Mouse (Mus musculus): ENCODE measurements around the gene Dnah8. TPM values are rescaled to one million over a fixed set of nuclear protein-coding genes. Genes with fewer than 3 reads are reported as not detected.

Gene Dnah8
- total and polyA plus RNA-seq, 3 experiments = 15.4 to 143 (median 19.5) TPM

DNA sequence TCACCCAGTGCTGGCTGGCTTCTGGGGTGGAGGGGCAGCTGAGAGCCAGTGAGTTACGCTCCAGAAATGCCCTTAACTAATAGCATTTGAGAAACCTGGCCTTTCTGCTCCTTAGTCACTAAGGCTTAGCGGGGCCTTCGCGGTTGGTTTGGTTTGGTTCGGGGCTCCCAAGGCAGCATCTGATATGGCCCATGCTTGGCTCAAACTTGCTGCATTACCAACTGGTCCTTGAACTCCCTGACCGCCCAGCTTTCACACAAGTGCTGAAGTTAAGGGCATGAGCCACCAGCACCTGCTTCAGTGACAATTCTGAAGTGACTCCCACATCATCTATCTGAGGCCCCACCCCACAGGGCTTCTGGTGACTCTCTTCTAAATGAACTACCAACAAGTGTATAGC is 19.9 kb upstream of the Dnah8 start:
- H3K4me1 ChIP-seq (ENCODE audit: control insufficient read depth in 1 of 2, insufficient read depth in 2 of 2, low read length in 2 of 2) = peaks cover 5 to 12% of the 10 kb centered on the region in 2 experiments
- H3K27me3 ChIP-seq (ENCODE audit: control insufficient read depth in 1 of 2, insufficient read depth in 2 of 2, low read length in 2 of 2) = no peaks in the 10 kb centered on the region
- H3K27ac ChIP-seq (ENCODE audit: control insufficient read depth, low read depth, low read length) = no peak overlapping the region
- DNase-seq (ENCODE audit: low read depth, low spot score) = no peak
- H3K79me2 ChIP-seq (ENCODE audit: control insufficient read depth, insufficient read depth, low read length, poor library complexity) = peaks cover 37% of the 10 kb centered on the region
- no peak overlapping the region for H3K4me3 ChIP-seq (ENCODE audit: control insufficient read depth in 1 of 2, insufficient read depth in 1 of 2, low read depth in 2 of 2, low read length in 2 of 2)
- TF ChIP-seq MXI1 (IDR thresholded peaks at IDR 0.05; ENCODE audit: low read depth, low read length) = no peak
- TF ChIP-seq CTCF (IDR thresholded peaks at IDR 0.05 in 2 of 3, conservative IDR thresholded peaks at IDR 0.05 in 1 of 3; ENCODE audit: control insufficient read depth in 1 of 3, insufficient read depth in 1 of 3, low read depth in 2 of 3, low read length in 3 of 3, poor library complexity in 1 of 3, severe bottlenecking in 1 of 3) = no peak
- no peak for TF ChIP-seq MYC (IDR thresholded peaks at IDR 0.05; ENCODE audit: low read depth, low read length)
- no peak for TF ChIP-seq TCF12 (IDR thresholded peaks at IDR 0.05; ENCODE audit: low read depth, low read length)
- no peak for TF ChIP-seq KAT2A (conservative IDR thresholded peaks at IDR 0.05; ENCODE audit: low read depth, low read length)
- TF ChIP-seq POLR2AphosphoS2 (IDR thresholded peaks at IDR 0.05; ENCODE audit: low read length) = no peak; the same call in 1 of the 2 replicates
- TF ChIP-seq ETS1 (IDR thresholded peaks at IDR 0.05; ENCODE audit: low read depth, low read length) = no peak
- TF ChIP-seq SMC3 (IDR thresholded peaks at IDR 0.05; ENCODE audit: low read depth, low read length) = no peak
- TF ChIP-seq NRF1 (IDR thresholded peaks at IDR 0.05; ENCODE audit: insufficient read depth, low read depth, low read length, poor library complexity, severe bottlenecking) = no peak
- no peak for TF ChIP-seq ZC3H11A (IDR thresholded peaks at IDR 0.05; ENCODE audit: low read depth, low read length)
- TF ChIP-seq POLR2AphosphoS5 (IDR thresholded peaks at IDR 0.05; ENCODE audit: borderline replicate concordance, low read depth, low read length) = no peak
- no peak for TF ChIP-seq CHD2 (IDR thresholded peaks at IDR 0.05; ENCODE audit: low read length)
- no peak for TF ChIP-seq RAD21 (IDR thresholded peaks at IDR 0.05; ENCODE audit: low read depth, low read length)
- no peak for TF ChIP-seq BHLHE40 (IDR thresholded peaks at IDR 0.05; ENCODE audit: borderline replicate concordance, low read depth, low read length)
- no peak for TF ChIP-seq TBP (IDR thresholded peaks at IDR 0.05; ENCODE audit: low read depth, low read length)
- TF ChIP-seq ZKSCAN1 (IDR thresholded peaks at IDR 0.05; ENCODE audit: low read depth, low read length) = no peak
- no peak for TF ChIP-seq ZMIZ1 (IDR thresholded peaks at IDR 0.05; ENCODE audit: low read depth, low read length)
- no peak overlapping the region for H3K9ac ChIP-seq (ENCODE audit: control insufficient read depth, low read depth, low read length, poor library complexity, severe bottlenecking)
- H3K36me3 ChIP-seq (ENCODE audit: control insufficient read depth in 1 of 2, insufficient read depth in 2 of 2, low read length in 2 of 2) = peaks cover 17 to 41% of the 10 kb centered on the region in 2 experiments
- no peaks in the 10 kb centered on the region for H3K9me3 ChIP-seq (replicated peaks; ENCODE audit: insufficient read depth, low read length)

- H3K27me3 ChIP-seq (ENCODE audit: control insufficient read depth in 1 of 2, insufficient read depth in 2 of 2, low read length in 2 of 2) = no peaks in the 10 kb centered on the region
- H3K4me3 ChIP-seq (ENCODE audit: control insufficient read depth in 1 of 2, insufficient read depth in 1 of 2, low read depth in 2 of 2, low read length in 2 of 2) = no peak overlapping the region
- peaks cover 37% of the 10 kb centered on the region for H3K79me2 ChIP-seq (ENCODE audit: control insufficient read depth, insufficient read depth, low read length, poor library complexity)
- H3K4me1 ChIP-seq (ENCODE audit: control insufficient read depth in 1 of 2, insufficient read depth in 2 of 2, low read length in 2 of 2) = peaks cover 5 to 12% of the 10 kb centered on the region in 2 experiments
- no peak overlapping the region for H3K27ac ChIP-seq (ENCODE audit: control insufficient read depth, low read depth, low read length)
- H3K9ac ChIP-seq (ENCODE audit: control insufficient read depth, low read depth, low read length, poor library complexity, severe bottlenecking) = no peak overlapping the region
- TF ChIP-seq GATA1 (IDR thresholded peaks at IDR 0.05; ENCODE audit: low read depth, low read length) = no peak
- TF ChIP-seq POLR2A (IDR thresholded peaks at IDR 0.05; ENCODE audit: control insufficient read depth in 1 of 2, insufficient read depth in 1 of 2, low read depth in 1 of 2, low read length in 2 of 2, poor library complexity in 1 of 2) = no peak
- TF ChIP-seq USF2 (IDR thresholded peaks at IDR 0.05; ENCODE audit: borderline replicate concordance in 1 of 2, insufficient read depth in 1 of 2, low read depth in 1 of 2, low read length in 2 of 2) = no peak
- TF ChIP-seq RAD21 (IDR thresholded peaks at IDR 0.05; ENCODE audit: low read depth, low read length) = no peak
- no peak for TF ChIP-seq POLR2AphosphoS2 (IDR thresholded peaks at IDR 0.05; ENCODE audit: low read length)
- no peak for TF ChIP-seq EP300 (IDR thresholded peaks at IDR 0.05; ENCODE audit: low read depth in 1 of 2, low read length in 2 of 2)
- TF ChIP-seq GABPA (IDR thresholded peaks at IDR 0.05; ENCODE audit: low read depth, low read length) = no peak
- TF ChIP-seq TBP (IDR thresholded peaks at IDR 0.05; ENCODE audit: low read depth, low read length) = no peak
- no peak for TF ChIP-seq ELF1 (IDR thresholded peaks at IDR 0.05; ENCODE audit: low read depth, low read length)
- no peak for TF ChIP-seq MYC (IDR thresholded peaks at IDR 0.05; ENCODE audit: low read depth, low read length)
- no peak for TF ChIP-seq CTCF (IDR thresholded peaks at IDR 0.05 in 2 of 3, conservative IDR thresholded peaks at IDR 0.05 in 1 of 3; ENCODE audit: control insufficient read depth in 1 of 3, insufficient read depth in 1 of 3, low read depth in 2 of 3, low read length in 3 of 3, poor library complexity in 1 of 3, severe bottlenecking in 1 of 3)
- TF ChIP-seq KAT2A (conservative IDR thresholded peaks at IDR 0.05; ENCODE audit: low read depth, low read length) = no peak
- TF ChIP-seq ZMIZ1 (IDR thresholded peaks at IDR 0.05; ENCODE audit: low read depth, low read length) = no peak
- DNase-seq (ENCODE audit: low read depth, low spot score) = no peak
- no peaks in the 10 kb centered on the region for H3K9me3 ChIP-seq (replicated peaks; ENCODE audit: insufficient read depth, low read length)
- peaks cover 17 to 37% of the 10 kb centered on the region in 2 experiments for H3K36me3 ChIP-seq (ENCODE audit: control insufficient read depth in 1 of 2, insufficient read depth in 2 of 2, low read length in 2 of 2)
These were observed 19.2 kb upstream of the Dnah8 start for GRCm38 (mm10) chr17:30605001-30605400.

Data from MEL (cell line).